Mouse (Mus musculus) CH12.LX (cell line): ENCODE data around the gene Myrfl.

ENCODE experiments used
- CTCF ChIP-seq, 2 experiments: IDR thresholded peaks in 1 of 2; conservative IDR thresholded peaks in 1 of 2; 2 replicates each; pipeline ENCODE4 v1.5.1; 2011 to 2012; ENCODE audit warnings: low read depth in 2 of 2, low read length in 2 of 2, improper control_type of control experiment in 1 of 2, inconsistent platforms in 1 of 2, mild to moderate bottlenecking in 1 of 2, moderate library complexity in 1 of 2
- ELF1 ChIP-seq: IDR thresholded peaks from 2 replicates; pipeline ENCODE4 v1.6.1; 2014; ENCODE audit warnings: low read depth, mild to moderate bottlenecking, inconsistent platforms, low read length, improper control_type of control experiment
- GABPA ChIP-seq: IDR thresholded peaks from 2 replicates; pipeline ENCODE4 v1.6.1; 2012; ENCODE audit warnings: low read depth, low read length, improper control_type of control experiment, inconsistent platforms; ENCODE audit not compliant: insufficient replicate concordance
- MXI1 ChIP-seq: IDR thresholded peaks from 2 replicates; pipeline ENCODE4 v1.6.1; 2011; ENCODE audit warnings: mild to moderate bottlenecking, low read depth, low read length, improper control_type of control experiment
- TBP ChIP-seq: conservative IDR thresholded peaks from 2 replicates; pipeline ENCODE4 v1.6.1; 2011; ENCODE audit warnings: low read depth, low read length, improper control_type of control experiment
- USF1 ChIP-seq: IDR thresholded peaks from 2 replicates; pipeline ENCODE4 v1.6.1; 2014; ENCODE audit warnings: low read depth, mild to moderate bottlenecking, inconsistent platforms, low read length, improper control_type of control experiment

DNA sequence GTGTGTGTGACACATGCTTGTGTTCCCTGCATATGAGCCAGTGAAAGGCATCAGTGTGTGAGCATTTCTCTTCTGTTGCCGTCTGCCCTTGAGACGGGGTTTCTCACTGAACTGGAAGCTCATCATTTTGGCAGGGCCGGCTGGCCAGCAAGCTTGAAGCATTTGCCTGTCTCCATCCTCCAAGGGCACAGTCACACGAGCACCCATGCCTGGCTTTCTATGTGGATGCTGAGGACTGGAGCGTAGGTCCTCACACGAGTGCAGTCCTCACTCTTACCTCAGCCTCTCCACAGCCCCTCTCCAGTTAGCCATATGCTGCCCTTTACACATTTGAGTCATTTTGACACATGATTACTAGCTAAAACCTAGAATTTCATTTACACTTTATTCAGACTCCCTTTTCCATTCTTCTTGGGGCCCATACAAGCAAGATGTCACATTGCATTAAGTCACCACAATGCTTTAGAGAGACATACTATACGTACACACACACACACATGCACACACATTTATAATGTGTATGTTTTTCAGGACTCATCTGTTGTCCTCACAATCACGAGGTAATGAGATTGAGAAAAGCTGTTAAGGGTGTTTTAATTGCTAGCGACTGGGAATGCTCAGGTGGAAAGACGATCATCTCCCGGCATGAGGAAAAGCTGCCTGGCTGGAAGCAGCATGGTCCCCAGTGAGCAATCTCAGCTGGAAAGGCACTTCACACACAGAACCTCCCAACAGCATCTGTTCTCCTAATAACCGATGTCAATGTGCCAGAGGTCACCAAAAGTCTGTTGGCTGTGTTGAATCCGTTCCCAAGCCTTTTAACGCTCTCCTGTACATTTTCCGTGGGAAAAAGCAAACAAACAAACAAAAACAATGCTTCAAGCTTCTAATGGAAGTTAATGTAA, 122.6 kb downstream of the Myrfl start:
- TF ChIP-seq ELF1 (no peak), MXI1 (no peak), GABPA (no peak), CTCF (conservative IDR thresholded peaks at IDR 0.05 in 1 of 2, IDR thresholded peaks at IDR 0.05 in 1 of 2; ENCODE audit: low read depth in 2 of 2, low read length in 2 of 2) (no peak), USF1 (no peak), TBP (no peak)
